ENCODE assay signal across 8 mouse cellular contexts in the genomic region with DNA sequence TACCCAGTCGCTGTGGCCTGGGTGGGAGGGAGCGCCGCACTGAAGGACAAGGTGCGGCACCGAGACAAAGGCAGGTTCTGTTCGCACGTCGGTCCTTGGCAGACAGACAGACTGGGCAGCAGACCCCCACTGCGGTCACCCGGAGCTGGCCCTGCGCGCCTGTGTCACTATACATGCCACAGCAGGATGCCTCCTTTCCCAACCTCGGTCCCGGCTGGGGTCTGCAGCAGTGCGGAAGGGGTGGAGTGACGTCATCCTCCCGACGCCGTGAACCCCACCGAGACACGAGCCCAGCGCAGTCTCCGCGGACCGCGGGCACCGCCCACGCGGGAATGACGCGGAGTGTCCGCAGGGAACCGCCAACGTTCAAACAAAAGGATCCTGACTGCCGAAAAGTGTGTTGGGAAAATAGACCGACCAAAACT. TPM values are rescaled to one million over a fixed set of nuclear protein-coding genes. Genes with fewer than 3 reads are reported as not detected.
DNase-seq lines count a peak whose midpoint lies in the region; ATAC-seq and TF ChIP-seq lines count a peak whose summit lies in the region.
"Not testable (repeated sequence)": the region's sequence is repeated elsewhere in the genome, so short reads cannot be mapped to it uniquely, and the experiment has no call there.

No protein-coding gene starts in this region.

- 0 out of 2 replicates have a peak, but pooled peaks have one; percentile 2 for TF ChIP-seq POLR2A in brain, embryonic 14.5 days (IDR thresholded peaks at IDR 0.05; ENCODE audit: borderline replicate concordance, extremely low read depth, insufficient read depth, insufficient read length, poor library complexity, severe bottlenecking)

- H3K4me3 ChIP-seq in embryonic facial prominence, embryonic 15.5 days (replicated peaks): peak overlapping the region; percentile 55
- H3K4me3 ChIP-seq in heart, embryonic 12.5 days: peak overlapping the region; percentile 62
- H3K4me3 ChIP-seq in liver, embryonic 11.5 days (ENCODE audit: low read depth, low read length): peak overlapping the region; percentile 63
- H3K4me3 ChIP-seq in midbrain, postnatal 0 days (ENCODE audit: low read depth, low read length): peak overlapping the region; percentile 37

- not testable (repeated sequence) for H3K36me3 ChIP-seq in embryonic facial prominence, embryonic 15.5 days; heart, embryonic 12.5 days; liver, embryonic 11.5 days (ENCODE audit: control insufficient read depth, insufficient read depth, low read length); midbrain, postnatal 0 days (ENCODE audit: insufficient read depth, low read length); splenic B cell, adult 2 months (ENCODE audit: control insufficient read depth, insufficient read depth, low read length, poor library complexity, severe bottlenecking)

- WGBS in embryonic facial prominence, embryonic 15.5 days: 1% methylated on average over 36 of the region's 36 CpGs
- WGBS in heart, embryonic 12.5 days: under 1% methylated on average over 36 of the region's 36 CpGs
- WGBS in liver, embryonic 11.5 days: under 1% methylated on average over 33 of the region's 36 CpGs
- WGBS in midbrain, postnatal 0 days: under 1% methylated on average over 33 of the region's 36 CpGs

- peak overlapping the region; percentile 40 for H3K9ac ChIP-seq in embryonic facial prominence, embryonic 15.5 days
- H3K9ac ChIP-seq in heart, embryonic 12.5 days: peak overlapping the region; percentile 85
- H3K9ac ChIP-seq in liver, embryonic 11.5 days (ENCODE audit: low read depth, low read length): peak overlapping the region; percentile 68
- peak overlapping the region; percentile 44; the same call in 1 of the 2 replicates for H3K9ac ChIP-seq in midbrain, postnatal 0 days (replicated peaks; ENCODE audit: low read length, poor library complexity, severe bottlenecking)

- not testable (repeated sequence) for H3K4me1 ChIP-seq in embryonic facial prominence, embryonic 15.5 days; heart, embryonic 12.5 days (replicated peaks); liver, embryonic 11.5 days (replicated peaks; ENCODE audit: control insufficient read depth, insufficient read depth, low read length); midbrain, postnatal 0 days (ENCODE audit: insufficient read depth, low read length)

- H3K27ac ChIP-seq in embryonic facial prominence, embryonic 15.5 days (replicated peaks): peak overlapping the region; percentile 82
- H3K27ac ChIP-seq in heart, embryonic 12.5 days (ENCODE audit: poor library complexity, severe bottlenecking): peak overlapping the region; percentile 73; the same call in 1 of the 2 replicates
- peak overlapping the region; percentile 43 for H3K27ac ChIP-seq in liver, embryonic 11.5 days (ENCODE audit: low read depth, low read length)
- H3K27ac ChIP-seq in midbrain, postnatal 0 days (ENCODE audit: low read depth, low read length): peak overlapping the region; percentile 78

- peak; percentile 76; the same call in 1 of the 2 replicates for ATAC-seq in embryonic facial prominence, embryonic 15.5 days (ENCODE audit: insufficient number of reproducible peaks, low FRiP score, low TSS enrichment, low read depth)
- ATAC-seq in heart, embryonic 12.5 days (ENCODE audit: insufficient number of reproducible peaks, low FRiP score): peak; percentile 86
- peak; percentile 73 for ATAC-seq in liver, embryonic 11.5 days (replicated peaks; ENCODE audit: low FRiP score)
- ATAC-seq in midbrain, postnatal 0 days (ENCODE audit: low FRiP score): peak; percentile 93

- TF ChIP-seq CTCF in brain, embryonic 14.5 days (IDR thresholded peaks at IDR 0.05; ENCODE audit: borderline replicate concordance, extremely low read depth, insufficient read depth, insufficient read length); midbrain, postnatal 0 days (IDR thresholded peaks at IDR 0.05): not testable (repeated sequence)

- peak; percentile 85 for DNase-seq in CD4-positive helper T cell, adult 2 months (ENCODE audit: low read depth, low spot score)
- peak; percentile 96 for DNase-seq in brain, embryonic 14.5 days (ENCODE audit: low read depth)
- peak; percentile 62 for DNase-seq in kidney, adult 9 months
- DNase-seq in liver, embryonic 11.5 days (ENCODE audit: low spot score): peak; percentile 75
- peak; percentile 94 for DNase-seq in midbrain, postnatal 0 days (ENCODE audit: low spot score)
- DNase-seq in splenic B cell, adult 2 months (ENCODE audit: low read depth, low spot score): peak; percentile 77

- H3K4me2 ChIP-seq in embryonic facial prominence, embryonic 15.5 days (replicated peaks): peak overlapping the region; percentile 55
- peak overlapping the region; percentile 66 for H3K4me2 ChIP-seq in heart, embryonic 12.5 days
- peak overlapping the region; percentile 65 for H3K4me2 ChIP-seq in liver, embryonic 11.5 days
- peak overlapping the region; percentile 39; the same call in 1 of the 2 replicates for H3K4me2 ChIP-seq in midbrain, postnatal 0 days (ENCODE audit: low read depth, low read length, poor library complexity, severe bottlenecking)

- H3K9me3 ChIP-seq in embryonic facial prominence, embryonic 15.5 days (replicated peaks); heart, embryonic 12.5 days (replicated peaks); liver, embryonic 11.5 days (ENCODE audit: control insufficient read depth, low read length); midbrain, postnatal 0 days (ENCODE audit: low read length): not testable (repeated sequence)

- not testable (repeated sequence) for H3K27me3 ChIP-seq in embryonic facial prominence, embryonic 15.5 days; heart, embryonic 12.5 days (replicated peaks); liver, embryonic 11.5 days (replicated peaks; ENCODE audit: control insufficient read depth, insufficient read depth, low read length); midbrain, postnatal 0 days (ENCODE audit: insufficient read depth, low read length); splenic B cell, adult 2 months (ENCODE audit: control insufficient read depth, insufficient read depth, low read length, poor library complexity, severe bottlenecking)

RNA-seq across cellular contexts. Expression of a gene that starts 0.6 kb away (rescaled TPM):
- polyA plus RNA-seq in brain, embryonic 14.5 days (2012; rRNA removed): 240 and 274 TPM in 2 replicates
- polyA plus RNA-seq in embryonic facial prominence, embryonic 15.5 days (2015; fragmentation: Nextera tagmentation; extraction: Ambion mirVana): 203 and 241 TPM in 2 replicates
- 215 and 226 TPM in 2 replicates for polyA plus RNA-seq in heart, embryonic 12.5 days (2016; fragmentation: Nextera tagmentation; extraction: Ambion mirVana)
- polyA plus RNA-seq in liver, embryonic 11.5 days (2014; fragmentation: Nextera tagmentation; extraction: Ambion mirVana): 182 and 183 TPM in 2 replicates
- 139 and 140 TPM in 2 replicates for total RNA-seq in midbrain, postnatal 0 days (2014; rRNA removed)
- polyA plus RNA-seq in midbrain, postnatal 0 days (2015; fragmentation: Nextera tagmentation; extraction: Ambion mirVana): 274 and 277 TPM in 2 replicates

RNA-seq across cellular contexts. Expression of a gene that starts 3.8 kb away (rescaled TPM):
- 0.28 and 0.77 TPM in 2 replicates for polyA plus RNA-seq in brain, embryonic 14.5 days (2012; rRNA removed)
- polyA plus RNA-seq in embryonic facial prominence, embryonic 15.5 days (2015; fragmentation: Nextera tagmentation; extraction: Ambion mirVana): 1.2 and 1.3 TPM in 2 replicates
- not detected in 2 replicates for polyA plus RNA-seq in heart, embryonic 12.5 days (2016; fragmentation: Nextera tagmentation; extraction: Ambion mirVana)
- polyA plus RNA-seq in liver, embryonic 11.5 days (2014; fragmentation: Nextera tagmentation; extraction: Ambion mirVana): not detected in 2 replicates
- 0.33 TPM in 1 of 2 replicates, not detected in the other for total RNA-seq in midbrain, postnatal 0 days (2014; rRNA removed)
- polyA plus RNA-seq in midbrain, postnatal 0 days (2015; fragmentation: Nextera tagmentation; extraction: Ambion mirVana): 0.49 and 0.65 TPM in 2 replicates

RNA-seq across cellular contexts. Expression of a gene that starts 53.6 kb away (rescaled TPM):
- 66.4 and 85.7 TPM in 2 replicates for polyA plus RNA-seq in brain, embryonic 14.5 days (2012; rRNA removed)
- 38.8 and 46.3 TPM in 2 replicates for polyA plus RNA-seq in embryonic facial prominence, embryonic 15.5 days (2015; fragmentation: Nextera tagmentation; extraction: Ambion mirVana)
- polyA plus RNA-seq in heart, embryonic 12.5 days (2016; fragmentation: Nextera tagmentation; extraction: Ambion mirVana): 18.5 and 22.4 TPM in 2 replicates
- 16.7 and 20.2 TPM in 2 replicates for polyA plus RNA-seq in liver, embryonic 11.5 days (2014; fragmentation: Nextera tagmentation; extraction: Ambion mirVana)
- 14.2 and 16.9 TPM in 2 replicates for total RNA-seq in midbrain, postnatal 0 days (2014; rRNA removed)
- 12.7 and 16.4 TPM in 2 replicates for polyA plus RNA-seq in midbrain, postnatal 0 days (2015; fragmentation: Nextera tagmentation; extraction: Ambion mirVana)

Comparison
In these comparisons a context has a peak if more than half of its experiments do, and no peak if none do; other contexts are left out.
1. Peak in every context shown above with its lines: DNase-seq, ATAC-seq, H3K4me3 ChIP-seq and H3K27ac ChIP-seq.